Comparison of ENCODE assay signal across 9 mouse cellular contexts in the genomic region with DNA sequence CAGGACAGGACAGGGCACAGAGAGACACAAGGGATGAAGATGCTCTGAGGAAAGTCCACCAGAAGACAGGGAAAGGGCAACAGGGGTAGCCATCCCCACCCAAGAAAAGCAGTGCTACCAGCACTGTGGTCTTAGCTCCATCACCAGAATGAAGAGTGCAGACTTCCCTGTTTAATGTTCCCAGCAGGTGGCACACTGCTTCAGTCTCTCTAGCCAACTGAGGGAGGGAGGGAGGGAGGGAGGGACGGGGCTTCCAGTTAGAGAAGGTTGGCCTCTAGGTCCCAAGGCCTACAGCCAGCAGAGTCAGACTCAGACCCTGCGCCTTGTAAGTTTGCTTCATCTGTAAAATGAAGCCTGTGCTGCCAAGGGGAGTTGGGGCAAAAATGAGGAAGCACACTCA. TPM values are rescaled to one million over a fixed set of nuclear protein-coding genes. Genes with fewer than 3 reads are reported as not detected.
DNase-seq lines count a peak whose midpoint lies in the region; ATAC-seq and TF ChIP-seq lines count a peak whose summit lies in the region.
"Had no signal": no experiment of that assay in that cellular context is flagged by ENCODE, and none has a peak within 500 bp of the region (broad histone marks: within the 10 kb centered on the region; RNA-seq: fewer than 3 reads in every experiment).

No protein-coding gene starts in this region.

- no peak overlapping the region for H3K27ac ChIP-seq in ES-Bruce4 (ENCODE audit: insufficient read depth, low read length)
- H3K27ac ChIP-seq in embryonic facial prominence, embryonic 11.5 days (replicated peaks; ENCODE audit: low read depth, low read length) = no peak overlapping the region
- H3K27ac ChIP-seq in liver, adult 2 months (replicated peaks; ENCODE audit: insufficient read depth, low read depth, low read length) = no peak overlapping the region

- H3K79me2 ChIP-seq in liver, adult 2 months (ENCODE audit: control insufficient read depth, insufficient read depth, low read length) = peaks cover 30% of the 10 kb centered on the region; the same call in 1 of the 2 replicates

- H3K4me2 ChIP-seq in embryonic facial prominence, embryonic 11.5 days (ENCODE audit: low read depth, low read length) = no peak overlapping the region

- peak; percentile 20 for TF ChIP-seq CTCF in ES-Bruce4 (IDR thresholded peaks at IDR 0.05; ENCODE audit: low read depth, low read length)
- peak; percentile 55 for TF ChIP-seq CTCF in liver, adult 2 months (IDR thresholded peaks at IDR 0.05; ENCODE audit: low read depth, low read length)

- H3K36me3 ChIP-seq in ES-Bruce4 (ENCODE audit: control insufficient read depth, insufficient read depth, low read length, poor library complexity, severe bottlenecking) = no peaks in the 10 kb centered on the region
- H3K36me3 ChIP-seq in embryonic facial prominence, embryonic 11.5 days (replicated peaks; ENCODE audit: control insufficient read depth, insufficient read depth, low read depth, low read length) = no peaks in the 10 kb centered on the region
- H3K36me3 ChIP-seq in liver, adult 2 months (ENCODE audit: control insufficient read depth, insufficient read depth, low read length) = no peaks in the 10 kb centered on the region

- peaks cover 3% of the 10 kb centered on the region for H3K4me1 ChIP-seq in ES-Bruce4 (ENCODE audit: control insufficient read depth, insufficient read depth, low read length)
- no peaks in the 10 kb centered on the region for H3K4me1 ChIP-seq in embryonic facial prominence, embryonic 11.5 days (ENCODE audit: control insufficient read depth, insufficient read depth, low read length)
- H3K4me1 ChIP-seq in liver, adult 2 months (ENCODE audit: control insufficient read depth, insufficient read depth, low read length) = peaks cover 30% of the 10 kb centered on the region

- no peak for TF ChIP-seq POLR2A in ES-Bruce4 (IDR thresholded peaks at IDR 0.05; ENCODE audit: insufficient read depth, low read length)
- TF ChIP-seq POLR2A in liver, adult 2 months (IDR thresholded peaks at IDR 0.05; ENCODE audit: extremely low read depth, insufficient read depth, low read length) = no peak

- ATAC-seq in embryonic facial prominence, embryonic 11.5 days (replicated peaks; ENCODE audit: insufficient number of reproducible peaks, low FRiP score, low TSS enrichment, low read depth) = no peak

- no peak overlapping the region for H3K4me3 ChIP-seq in ES-Bruce4 (ENCODE audit: low read depth, low read length)
- no peak overlapping the region for H3K4me3 ChIP-seq in embryonic facial prominence, embryonic 11.5 days (ENCODE audit: low read depth, low read length)
- no peak overlapping the region for H3K4me3 ChIP-seq in liver, adult 2 months (ENCODE audit: insufficient read depth, low read depth, low read length)

- H3K9me3 ChIP-seq in ES-Bruce4 (replicated peaks; ENCODE audit: control insufficient read depth, insufficient read depth, low read length, poor library complexity, severe bottlenecking) = no peaks in the 10 kb centered on the region
- H3K9me3 ChIP-seq in embryonic facial prominence, embryonic 11.5 days (replicated peaks; ENCODE audit: control insufficient read depth, low read length) = no peaks in the 10 kb centered on the region

- WGBS in embryonic facial prominence, embryonic 11.5 days = 37% methylated on average over 2 of the region's 2 CpGs
- WGBS in liver, adult 2 months = 7% methylated on average over 2 of the region's 2 CpGs

- no peak overlapping the region for H3K9ac ChIP-seq in ES-Bruce4 (ENCODE audit: low read depth, poor library complexity, severe bottlenecking)
- no peak overlapping the region for H3K9ac ChIP-seq in embryonic facial prominence, embryonic 11.5 days (replicated peaks; ENCODE audit: low read length)
- H3K9ac ChIP-seq in liver, adult 2 months (ENCODE audit: low read depth, low read length) = no peak overlapping the region

- H3K27me3 ChIP-seq in ES-Bruce4 (ENCODE audit: control insufficient read depth, insufficient read depth, low read length, poor library complexity, severe bottlenecking) = no peaks in the 10 kb centered on the region
- no peaks in the 10 kb centered on the region for H3K27me3 ChIP-seq in embryonic facial prominence, embryonic 11.5 days (ENCODE audit: control insufficient read depth, insufficient read depth, low read length)
- no peaks in the 10 kb centered on the region for H3K27me3 ChIP-seq in liver, adult 2 months (ENCODE audit: control insufficient read depth, insufficient read depth, low read length)

- no peak for TF ChIP-seq EP300 in ES-Bruce4 (IDR thresholded peaks at IDR 0.05; ENCODE audit: insufficient read depth, low read depth, low read length)

- peak; percentile 10 to 21 for DNase-seq in heart, adult 18-20 months
- DNase-seq in heart, adult 8-10 months (ENCODE audit: low spot score) = no peak
- peak; percentile 54 for DNase-seq in embryonic facial prominence, embryonic 11.5 days (ENCODE audit: low spot score)
- peak; percentile 67 for DNase-seq in liver, adult 2 months (ENCODE audit: extremely low read depth, low read depth, low spot score)
- DNase-seq in T-cell, adult 2 months (ENCODE audit: low spot score) = no peak
- no peak for DNase-seq in left cerebral cortex, adult 18-20 months (ENCODE audit: low spot score in 2 of 2)
- DNase-seq in cerebellum, postnatal 4 days (ENCODE audit: low spot score in 2 of 2) = no peak
- DNase-seq: thymus, postnatal 25 days had no signal

RNA-seq across cellular contexts. Expression of gene Epb41l4b, which starts 22.7 kb away (rescaled TPM):
- total RNA-seq in heart, adult 18-20 months (2021) = 1 to 10 TPM; 2.0 to 2.3 TPM
- total RNA-seq in heart, adult 8-10 months (2022) = 1 to 10 TPM; 1.4 to 3.4 (median 2.6) TPM
- 14.4 and 16.9 TPM in 2 replicates for polyA plus RNA-seq in ES-Bruce4 (2011; ENCODE audit: insufficient read depth, insufficient read length, low read depth, missing spikeins)
- 2.0 TPM in 2 replicates for polyA plus RNA-seq in embryonic facial prominence, embryonic 11.5 days (2014; fragmentation: Nextera tagmentation; extraction: Ambion mirVana)
- total RNA-seq in liver, adult 2 months (2014; rRNA removed) = 44.7 and 46.3 TPM in 2 replicates
- 33.9 and 36.5 TPM in 2 replicates for polyA plus RNA-seq in liver, adult 2 months (2012; rRNA removed)
- 10 to 100 TPM; 38.0 to 39.5 TPM for total RNA-seq in left cerebral cortex, adult 18-20 months (2021)

Comparison
In these comparisons a context has a peak if more than half of its experiments do, and no peak if none do; other contexts are left out.
1. DNase-seq: peak in heart, adult 18-20 months (2 of 2), embryonic facial prominence, embryonic 11.5 days (single experiment) and liver, adult 2 months (single experiment); none in heart, adult 8-10 months (single experiment), T-cell, adult 2 months (single experiment), left cerebral cortex, adult 18-20 months (0 of 2) and cerebellum, postnatal 4 days (0 of 2).
2. RNA of gene Epb41l4b, which starts 22.7 kb away (total RNA-seq): 44.7 to 46.3 TPM in liver, adult 2 months and 38.0 to 39.5 TPM in left cerebral cortex, adult 18-20 months; 1.4 to 3.4 TPM in heart, adult 8-10 months and 2.0 to 2.3 TPM in heart, adult 18-20 months; every median in the first group is over 4 times any median in the second.